Comparison of ENCODE assay signal across 20 mouse cellular contexts in genomic region chr1:142708263-142708662, GRCm38 (mm10).
A peak's percentile ranks its signal among the peaks of the same experiment; 100 is the strongest.
DNase-seq lines count a peak whose midpoint lies in the region; ATAC-seq lines count a peak whose summit lies in the region.
"Had no signal": no experiment of that assay in that cellular context is flagged by ENCODE, and none has a peak within 500 bp of the region (broad histone marks: within the 10 kb centered on the region; RNA-seq: fewer than 3 reads in every experiment).

No protein-coding gene starts in this region.

- DNase-seq in frontal cortex, postnatal 25 days (ENCODE audit: low spot score in 2 of 2), result no peak
- peak; percentile 29 for DNase-seq in brain, adult 2 months (ENCODE audit: low read depth, low spot score)
- DNase-seq in telencephalon, adult 2 months (ENCODE audit: low read depth, low spot score), result peak; percentile 12
- DNase-seq in layer of hippocampus, postnatal 14 days (ENCODE audit: low spot score in 2 of 2), result no peak
- DNase-seq: adrenal gland, adult 8-10 months; adrenal gland, postnatal 14 days; adrenal gland, postnatal 36 days; B cell, adult 2 months; cerebellum, adult 11-12 months; cerebellum, adult 2 months; cerebellum, adult 9-10 months; cerebellum, postnatal 14 days; cerebellum, postnatal 36 days; embryo, embryonic 11 days had no signal

- ATAC-seq in frontal cortex, adult (ENCODE audit: low TSS enrichment), result peak; percentile 69
- ATAC-seq: activated CD4-positive, CD25-positive, alpha-beta regulatory T cell, adult 4 months; CD4-positive, CD25-positive, alpha-beta regulatory T cell, adult 4 months; forebrain, embryonic 14.5 days; forebrain, embryonic 16.5 days; Patski had no signal

Comparison
In these comparisons a context has a peak if more than half of its experiments do, and no peak if none do; other contexts are left out.
1. DNase-seq: peak in brain, adult 2 months (single experiment) and telencephalon, adult 2 months (single experiment); none in frontal cortex, postnatal 25 days (0 of 2) and layer of hippocampus, postnatal 14 days (0 of 2).